15 mouse cellular contexts compared by ENCODE assay signal in the genomic region with DNA sequence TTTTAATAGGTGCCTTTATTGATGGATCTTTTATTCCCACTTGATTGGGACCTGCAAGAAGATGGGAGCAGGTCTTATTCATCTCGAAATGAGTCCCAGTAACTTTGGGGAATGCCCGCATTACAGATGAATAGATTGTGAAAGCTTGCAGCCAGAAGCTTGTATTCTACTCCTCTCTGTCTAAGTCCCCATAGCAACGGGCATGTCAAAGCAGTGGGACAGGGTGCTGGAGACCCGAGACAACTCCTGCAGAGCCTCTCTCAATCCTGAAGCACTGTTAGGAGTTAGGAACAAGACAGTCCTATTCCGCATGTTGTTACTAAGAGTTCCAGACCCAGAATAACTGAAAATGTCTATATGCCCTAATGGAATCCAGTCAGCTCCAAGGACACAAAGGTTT.
DNase-seq lines count a peak whose midpoint lies in the region; ATAC-seq lines count a peak whose summit lies in the region.
"Had no signal": no experiment of that assay in that cellular context is flagged by ENCODE, and none has a peak within 500 bp of the region (broad histone marks: within the 10 kb centered on the region; RNA-seq: fewer than 3 reads in every experiment).

No protein-coding gene starts in this region.

- no peak overlapping the region for H3K4me2 ChIP-seq in forebrain, embryonic 12.5 days
- no peak overlapping the region for H3K4me2 ChIP-seq in hindbrain, embryonic 12.5 days (replicated peaks)
- no peak overlapping the region for H3K4me2 ChIP-seq in midbrain, embryonic 13.5 days (replicated peaks)
- H3K4me2 ChIP-seq: heart, embryonic 11.5 days; limb, embryonic 13.5 days had no signal

- H3K4me1 ChIP-seq in forebrain, embryonic 12.5 days, result peaks cover 19% of the 10 kb centered on the region
- H3K4me1 ChIP-seq in hindbrain, embryonic 12.5 days, result 0 out of 2 replicates have a peak, but pooled peaks cover 4% of the 10 kb centered on the region
- peaks cover 16% of the 10 kb centered on the region for H3K4me1 ChIP-seq in midbrain, embryonic 13.5 days (replicated peaks)

- 0 out of 2 replicates have a peak overlapping the region, but pooled peaks have one; percentile 10 for H3K27ac ChIP-seq in forebrain, embryonic 12.5 days
- no peak overlapping the region for H3K27ac ChIP-seq in hindbrain, embryonic 12.5 days
- no peak overlapping the region for H3K27ac ChIP-seq in midbrain, embryonic 13.5 days
- H3K27ac ChIP-seq: limb, embryonic 13.5 days; liver, embryonic 14.5 days had no signal

- H3K9ac ChIP-seq in forebrain, embryonic 12.5 days, result no peak overlapping the region
- no peak overlapping the region for H3K9ac ChIP-seq in hindbrain, embryonic 12.5 days
- no peak overlapping the region for H3K9ac ChIP-seq in midbrain, embryonic 13.5 days (replicated peaks)
- H3K9ac ChIP-seq: limb, embryonic 13.5 days; liver, embryonic 14.5 days had no signal

- peak; percentile 63; the same call in 1 of the 2 replicates for ATAC-seq in forebrain, embryonic 12.5 days (ENCODE audit: low FRiP score)
- peak; percentile 55 for ATAC-seq in hindbrain, embryonic 12.5 days (ENCODE audit: low FRiP score)
- ATAC-seq in midbrain, embryonic 13.5 days, result peak; percentile 77
- ATAC-seq in granulocyte monocyte progenitor cell, adult 5-6 weeks (replicated peaks; ENCODE audit: poor library complexity, severe bottlenecking), result no peak

- peaks cover 6% of the 10 kb centered on the region; the same call in 1 of the 2 replicates for H3K9me3 ChIP-seq in forebrain, embryonic 12.5 days
- H3K9me3 ChIP-seq in hindbrain, embryonic 12.5 days (replicated peaks), result no peaks in the 10 kb centered on the region; the same call in 1 of the 2 replicates
- H3K9me3 ChIP-seq in midbrain, embryonic 13.5 days, result peaks cover 3% of the 10 kb centered on the region; the same call in 1 of the 2 replicates
- H3K9me3 ChIP-seq: limb, embryonic 13.5 days had no signal

- peak; percentile 17 for DNase-seq in embryo, embryonic 10.5 days (ENCODE audit: low spot score)
- DNase-seq in layer of hippocampus, adult 9-11 months, result no peak
- DNase-seq in yolk sac, embryonic 10.5 days (ENCODE audit: low spot score), result no peak
- DNase-seq: cerebellum, adult 9-11 months; kidney, adult 18-20 months; kidney, postnatal 14 days; thymus, postnatal 14 days had no signal

- H3K27me3 ChIP-seq in forebrain, embryonic 12.5 days, result 0 out of 2 replicates have a peak, but pooled peaks cover 9% of the 10 kb centered on the region
- H3K27me3 ChIP-seq in hindbrain, embryonic 12.5 days, result no peaks in the 10 kb centered on the region
- no peaks in the 10 kb centered on the region for H3K27me3 ChIP-seq in midbrain, embryonic 13.5 days
- H3K27me3 ChIP-seq: limb, embryonic 13.5 days had no signal

- 22% methylated on average over 5 of the region's 5 CpGs for WGBS in forebrain, embryonic 12.5 days
- 44% methylated on average over 5 of the region's 5 CpGs for WGBS in hindbrain, embryonic 12.5 days
- WGBS in midbrain, embryonic 13.5 days, result 15% methylated on average over 5 of the region's 5 CpGs

- H3K4me3 ChIP-seq in forebrain, embryonic 12.5 days (replicated peaks), result no peak overlapping the region
- H3K4me3 ChIP-seq in hindbrain, embryonic 12.5 days, result no peak overlapping the region
- no peak overlapping the region for H3K4me3 ChIP-seq in midbrain, embryonic 13.5 days (replicated peaks)
- H3K4me3 ChIP-seq: erythroblast, embryonic 14.5 days; limb, embryonic 13.5 days had no signal

- H3K36me3 ChIP-seq in forebrain, embryonic 12.5 days (replicated peaks), result no peaks in the 10 kb centered on the region
- H3K36me3 ChIP-seq in hindbrain, embryonic 12.5 days, result no peaks in the 10 kb centered on the region
- no peaks in the 10 kb centered on the region for H3K36me3 ChIP-seq in midbrain, embryonic 13.5 days
- H3K36me3 ChIP-seq: limb, embryonic 13.5 days had no signal
